Mouse (Mus musculus) stomach, postnatal 0 days (tissue): ENCODE results near the gene Pram1. TPM values are rescaled to one million over a fixed set of nuclear protein-coding genes. Genes with fewer than 3 reads are reported as not detected.

Source experiments
- ATAC-seq: fragments of 200-750 bp; cut with Nextera tagmentation; 2 replicates; pipeline ENCODE4 v1.8.0; 2017; ENCODE audit not compliant: low FRiP score, low TSS enrichment
- DNase-seq: peaks from one replicate; pipeline ENCODE4 v3.0.0-alpha.2; 2016; ENCODE audit warnings: low spot score
- H3K27ac ChIP-seq: fragments of 300-500 bp; sonication (generic); replicated peaks from 2 replicates; pipeline ENCODE4 v1.5.1; 2014; ENCODE audit warnings: mild to moderate bottlenecking, control low read depth
- H3K27me3 ChIP-seq: fragments of 300-500 bp; sonication (generic); 2 replicates; pipeline ENCODE4 v1.6.1; 2014; ENCODE audit warnings: low read length; ENCODE audit not compliant: control insufficient read depth, insufficient read depth
- H3K36me3 ChIP-seq: fragments of 300-500 bp; sonication (generic); 2 replicates; pipeline ENCODE4 v1.6.1; 2014; ENCODE audit warnings: low read length, mixed read lengths; ENCODE audit not compliant: control insufficient read depth, insufficient read depth
- H3K4me1 ChIP-seq: fragments of 300-500 bp; sonication (generic); replicated peaks from 2 replicates; pipeline ENCODE4 v1.6.1; 2014; ENCODE audit warnings: antibody characterized with exemption; ENCODE audit not compliant: control insufficient read depth, insufficient read depth
- H3K4me2 ChIP-seq: fragments of 300-500 bp; sonication (generic); replicated peaks from 2 replicates; pipeline ENCODE4 v1.6.1; 2014; ENCODE audit warnings: low read depth, mild to moderate bottlenecking, control low read depth, moderate library complexity
- H3K4me3 ChIP-seq: fragments of 300-500 bp; sonication (generic); 2 replicates; pipeline ENCODE4 v1.5.1; 2014; ENCODE audit warnings: low read depth, low read length, control low read depth
- H3K9ac ChIP-seq: fragments of 300-500 bp; sonication (generic); 2 replicates; pipeline ENCODE4 v1.6.1; 2014; ENCODE audit warnings: mild to moderate bottlenecking, low read length, control low read depth, mixed read lengths
- H3K9me3 ChIP-seq: fragments of 300-500 bp; sonication (generic); 2 replicates; pipeline ENCODE4 v1.6.1; 2016; ENCODE audit warnings: low read length; ENCODE audit not compliant: control insufficient read depth
- CTCF ChIP-seq: IDR thresholded peaks from 2 replicates; pipeline ENCODE4 v1.5.1; 2016; ENCODE audit warnings: antibody characterized with exemption, low read depth, mild to moderate bottlenecking, moderate library complexity
- EP300 ChIP-seq: optimal IDR thresholded peaks from 2 replicates; pipeline ENCODE3; 2016; ENCODE audit warnings: antibody characterized with exemption
- WGBS: fragments of 180-500 bp; shearing (Covaris S2); extraction: QIAGEN DNeasy Blood & Tissue Kit; methylation state at CpG from one replicate; pipeline ENCODE4 v1.1.7; 2014; 5-methylcytosine and 5-hydroxymethylcytosine counted together
- polyA plus RNA-seq: library from polyadenylated mRNA; unstranded; fragments of >200 nt; fragmentation: Nextera tagmentation; extraction: Ambion mirVana; gene quantifications from 2 replicates; pipeline ENCODE4 v1.2.1, GENCODE M21; 2015

Gene Pram1
- polyA plus RNA-seq = 0.19 and 0.27 TPM in 2 replicates

DNA sequence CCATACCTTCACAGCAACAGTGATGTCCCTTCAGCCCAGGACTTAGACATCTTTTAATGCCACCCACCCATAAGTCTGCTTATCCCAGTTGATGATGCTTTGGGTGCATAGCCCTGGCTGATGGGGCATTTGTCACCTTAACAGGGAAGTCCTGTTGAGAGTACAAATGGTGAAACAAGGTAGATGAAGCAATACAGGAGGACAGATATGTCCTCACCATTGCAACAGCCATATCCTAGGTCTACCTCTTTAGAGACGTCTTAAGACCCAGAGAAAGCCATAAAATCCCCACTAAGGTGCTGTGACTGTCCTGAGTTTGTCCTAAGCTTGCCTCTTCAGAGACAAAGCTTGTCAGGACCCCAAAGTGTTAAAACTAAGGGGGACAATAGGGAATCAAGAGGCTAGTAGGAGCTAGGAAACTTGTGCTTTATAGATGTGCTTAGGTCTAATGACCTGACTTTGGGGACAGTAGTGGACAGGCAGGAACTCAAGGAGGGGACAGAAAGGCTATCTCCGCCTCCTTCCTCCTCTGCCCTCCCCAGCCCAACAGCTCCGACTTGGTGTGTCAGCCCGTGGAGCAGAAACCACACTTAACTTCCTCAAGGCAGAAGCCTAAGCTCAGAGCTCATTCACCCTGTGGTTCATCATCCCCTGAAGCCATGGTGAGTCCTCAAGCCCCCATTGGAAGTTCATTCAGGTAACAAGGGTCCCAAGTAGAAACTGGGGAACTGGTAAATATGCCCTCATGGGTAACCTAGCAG lies at the start of gene Pram1:
Gene Pram1, plus strand, starts transcription at position 541 of the 761 bp plus-strand sequence.
- Histone ChIP-seq H3K27me3 (no peaks in the 10 kb centered on the region), H3K36me3 (no peaks in the 10 kb centered on the region), H3K4me2 (no peak within 1 kb of the TSS), H3K9me3 (no peaks in the 10 kb centered on the region), H3K4me3 (no peak within 1 kb of the TSS), H3K9ac (no peak within 1 kb of the TSS), H3K27ac (no peak within 1 kb of the TSS), H3K4me1 (no peaks in the 10 kb centered on the region)
- no peak for ATAC-seq
- no peak for DNase-seq
- no peak for TF ChIP-seq CTCF
- no peak for TF ChIP-seq EP300
- 75% methylated on average over 4 of the region's 4 CpGs for WGBS

DNA sequence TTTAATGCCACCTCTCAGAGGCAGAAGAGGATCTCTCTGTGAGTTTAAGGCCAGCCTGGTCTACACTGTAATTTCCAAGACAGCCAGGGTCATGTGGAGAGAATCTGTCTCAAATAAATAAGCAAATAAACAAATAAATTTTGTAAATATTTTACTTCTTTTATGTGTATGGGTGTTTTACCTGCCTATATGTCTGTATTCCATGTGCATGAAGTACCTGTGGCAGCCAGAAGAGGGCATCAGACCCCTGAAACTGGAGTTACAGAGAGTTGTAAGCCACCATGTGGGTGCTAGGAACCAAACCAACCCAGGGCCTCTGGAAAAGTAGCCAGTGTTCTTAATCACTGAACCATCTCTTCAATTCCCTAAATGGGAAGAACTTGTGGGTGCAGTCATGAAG lies 40.6 kb upstream of the Pram1 start:
- Histone ChIP-seq H3K27ac (no peak overlapping the region), H3K4me3 (no peak overlapping the region), H3K36me3 (no peaks in the 10 kb centered on the region), H3K4me2 (no peak overlapping the region), H3K9ac (no peak overlapping the region), H3K9me3 (no peaks in the 10 kb centered on the region), H3K27me3 (no peaks in the 10 kb centered on the region), H3K4me1 (no peaks in the 10 kb centered on the region)
- TF ChIP-seq EP300 (no peak), CTCF (peak; percentile 38; the same call in 1 of the 2 replicates)
- ATAC-seq = no peak
- DNase-seq = no peak

DNA sequence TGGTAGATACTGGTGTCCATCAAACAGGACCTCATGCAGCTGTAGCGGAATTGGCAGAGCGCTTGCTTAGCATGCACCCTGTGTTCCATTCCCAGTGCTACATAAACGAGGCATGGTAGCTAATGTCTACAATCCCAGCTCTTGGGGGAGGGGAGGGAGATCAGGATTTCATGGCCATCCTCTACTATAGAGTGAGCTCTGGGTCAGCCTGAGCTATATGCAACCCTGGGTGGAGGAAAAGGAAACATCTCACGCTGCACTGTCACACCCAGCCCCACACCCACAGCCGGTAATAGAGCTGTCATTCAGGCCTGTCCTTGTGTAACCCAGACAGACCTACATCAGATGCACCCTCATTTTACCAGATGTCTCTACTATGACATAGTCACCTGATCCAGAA lies 39.4 kb upstream of the Pram1 start:
- no peak for DNase-seq
- H3K9me3 ChIP-seq = no peaks in the 10 kb centered on the region
- no peak for TF ChIP-seq CTCF
- TF ChIP-seq EP300 = no peak
- H3K27ac ChIP-seq = no peak overlapping the region
- ATAC-seq = no peak
- no peak overlapping the region for H3K9ac ChIP-seq
- no peak overlapping the region for H3K4me2 ChIP-seq
- WGBS = 88% methylated on average over 5 of the region's 5 CpGs
- no peaks in the 10 kb centered on the region for H3K4me1 ChIP-seq
- H3K4me3 ChIP-seq = no peak overlapping the region
- H3K36me3 ChIP-seq = no peaks in the 10 kb centered on the region
- H3K27me3 ChIP-seq = no peaks in the 10 kb centered on the region

DNA sequence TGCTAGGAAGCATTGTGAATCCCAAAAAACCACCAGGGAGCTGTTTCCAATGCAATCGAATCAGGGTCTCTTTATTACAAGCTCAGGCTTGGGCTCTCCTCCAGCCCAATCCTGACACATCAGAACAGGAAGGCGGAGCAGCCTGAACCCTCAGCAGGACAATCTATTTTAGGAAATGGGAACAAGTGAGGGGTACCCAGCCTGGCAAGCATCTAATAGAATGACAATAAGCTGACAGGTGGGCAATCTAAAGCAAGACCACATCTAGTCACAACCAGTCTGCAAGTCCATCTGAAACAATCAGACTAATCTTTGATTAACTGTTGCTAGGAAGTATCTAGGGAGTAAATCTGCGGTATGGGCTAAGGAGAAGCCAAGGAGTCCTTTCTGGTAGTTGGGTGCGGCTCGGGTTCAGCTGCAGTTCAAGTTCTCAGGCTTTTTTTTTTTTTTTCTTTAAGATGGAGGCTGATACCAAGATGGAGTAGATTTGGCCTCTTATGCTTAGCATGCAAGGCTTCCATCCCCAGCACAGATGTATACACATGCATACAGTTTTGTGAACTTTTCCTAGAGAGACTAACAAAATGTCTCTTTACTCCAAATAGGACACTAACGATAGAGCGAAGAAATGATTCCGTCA lies 37.9 kb upstream of the Pram1 start:
- ATAC-seq (no peak), DNase-seq (no peak)
- H3K27ac ChIP-seq = no peak overlapping the region
- no peaks in the 10 kb centered on the region for H3K9me3 ChIP-seq
- TF ChIP-seq CTCF (no peak), EP300 (no peak)
- 81% methylated on average over 8 of the region's 8 CpGs for WGBS
- H3K36me3 ChIP-seq = no peaks in the 10 kb centered on the region
- no peak overlapping the region for H3K4me2 ChIP-seq
- no peak overlapping the region for H3K9ac ChIP-seq
- H3K4me3 ChIP-seq = no peak overlapping the region
- H3K4me1 ChIP-seq = no peaks in the 10 kb centered on the region
- no peaks in the 10 kb centered on the region for H3K27me3 ChIP-seq

DNA sequence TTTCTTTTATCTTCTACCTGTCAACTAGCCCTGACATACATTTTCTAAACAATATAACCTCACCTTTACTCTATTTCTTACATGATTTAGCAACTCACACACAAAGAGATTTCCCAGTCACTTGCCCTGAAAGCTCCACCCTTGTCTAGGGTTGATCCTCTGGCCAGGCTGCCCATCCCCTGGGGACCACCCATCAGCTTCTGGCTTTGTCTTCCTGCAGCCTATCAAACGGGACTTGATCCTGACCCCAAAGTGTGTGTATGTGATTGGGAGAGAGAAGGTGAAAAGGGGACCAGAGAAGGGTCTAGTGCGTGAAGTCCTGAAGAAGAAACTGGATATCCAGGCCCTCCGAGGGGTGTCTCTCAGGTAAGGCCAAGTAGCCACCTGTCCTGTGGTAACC lies 37.0 kb upstream of the Pram1 start:
- Histone ChIP-seq H3K4me3 (no peak overlapping the region), H3K27ac (no peak overlapping the region)
- WGBS = 68% methylated on average over 3 of the region's 3 CpGs

DNA sequence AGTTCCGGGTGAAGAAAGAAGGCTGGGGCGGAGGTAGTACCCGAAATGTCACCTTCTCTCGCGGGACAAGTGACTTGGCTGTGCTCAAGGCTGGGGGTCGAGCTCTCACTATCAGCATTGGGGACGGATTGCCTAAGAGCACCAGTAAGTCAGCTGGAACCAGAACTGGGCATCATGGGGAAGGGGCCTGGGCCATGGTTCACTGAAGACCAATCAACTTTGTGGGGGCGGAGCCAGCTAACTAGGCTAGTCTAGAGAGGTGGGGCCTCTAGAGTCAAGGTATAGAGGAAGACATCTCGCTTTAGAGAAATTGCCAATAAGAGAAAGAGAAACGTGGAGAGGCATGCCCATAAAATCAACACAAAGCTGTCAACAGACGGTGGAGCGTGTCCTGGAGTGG lies 35.9 kb upstream of the Pram1 start:
- DNase-seq (no peak), ATAC-seq (no peak)
- TF ChIP-seq EP300 = no peak
- TF ChIP-seq CTCF = no peak
- no peaks in the 10 kb centered on the region for H3K27me3 ChIP-seq
- no peaks in the 10 kb centered on the region for H3K4me1 ChIP-seq
- H3K9ac ChIP-seq = no peak overlapping the region
- no peaks in the 10 kb centered on the region for H3K9me3 ChIP-seq
- no peak overlapping the region for H3K4me2 ChIP-seq
- no peaks in the 10 kb centered on the region for H3K36me3 ChIP-seq
- no peak overlapping the region for H3K4me3 ChIP-seq
- 82% methylated on average over 12 of the region's 12 CpGs for WGBS
- H3K27ac ChIP-seq = no peak overlapping the region

More for the DNA sequence above, 37.0 kb upstream of the Pram1 start:
- Histone ChIP-seq H3K4me2 (no peak overlapping the region), H3K9me3 (no peaks in the 10 kb centered on the region), H3K36me3 (no peaks in the 10 kb centered on the region), H3K27me3 (no peaks in the 10 kb centered on the region), H3K9ac (no peak overlapping the region), H3K4me1 (no peaks in the 10 kb centered on the region)
- DNase-seq (no peak), ATAC-seq (no peak)
- TF ChIP-seq CTCF (no peak), EP300 (no peak)
